ENCODE assay signal across 26 mouse cellular contexts in the genomic region with DNA sequence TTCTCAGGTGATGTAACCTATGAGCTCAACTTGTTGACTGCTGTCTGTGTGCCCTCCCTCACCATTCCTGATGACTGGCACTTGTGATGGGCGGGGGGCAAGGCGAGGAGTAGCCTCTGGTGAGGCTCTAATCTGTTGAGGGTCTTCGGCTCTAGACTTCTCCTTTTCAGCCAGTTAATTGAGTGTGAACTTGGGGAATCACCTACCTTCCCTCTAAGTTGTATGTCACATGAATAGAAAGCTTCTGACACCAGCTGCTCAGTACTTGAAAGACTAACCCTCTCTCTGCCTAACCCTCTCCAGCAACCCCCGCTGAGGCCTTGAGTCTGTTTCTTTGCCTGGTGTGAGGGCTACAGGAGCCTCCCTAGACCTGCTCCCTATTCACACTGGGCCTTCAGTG. TPM values are rescaled to one million over a fixed set of nuclear protein-coding genes. Genes with fewer than 3 reads are reported as not detected.
DNase-seq lines count a peak whose midpoint lies in the region; ATAC-seq and TF ChIP-seq lines count a peak whose summit lies in the region.
"Had no signal": no experiment of that assay in that cellular context is flagged by ENCODE, and none has a peak within 500 bp of the region (broad histone marks: within the 10 kb centered on the region; RNA-seq: fewer than 3 reads in every experiment).

No protein-coding gene starts in this region.

- TF ChIP-seq EP300 in CH12.LX (IDR thresholded peaks at IDR 0.05; ENCODE audit: low read length), result peak; percentile 62

- TF ChIP-seq RAD21 in CH12.LX (IDR thresholded peaks at IDR 0.05; ENCODE audit: low read depth, low read length), result no peak

- no peak for TF ChIP-seq POLR2A in CH12.LX (IDR thresholded peaks at IDR 0.05; ENCODE audit: low read depth, low read length)

- H3K4me1 ChIP-seq in lung, embryonic 15.5 days, result peaks cover 16% of the 10 kb centered on the region
- H3K4me1 ChIP-seq in CH12.LX (ENCODE audit: control insufficient read depth in 1 of 2, insufficient read depth in 2 of 2), result peaks cover 45 to 87% of the 10 kb centered on the region in 2 experiments
- H3K4me1 ChIP-seq in intestine, postnatal 0 days (replicated peaks; ENCODE audit: control insufficient read depth, insufficient read depth, low read length), result no peaks in the 10 kb centered on the region; the same call in 1 of the 2 replicates
- 0 out of 2 replicates have a peak, but pooled peaks cover 7% of the 10 kb centered on the region for H3K4me1 ChIP-seq in stomach, embryonic 16.5 days (ENCODE audit: control insufficient read depth, insufficient read depth, low read length)
- H3K4me1 ChIP-seq: neural tube, embryonic 13.5 days had no signal

- dilution Hi-C loops in CH12.LX (cut with MboI; ENCODE audit: extremely low pct_ligation_motif_present, extremely low pct_unique_long_range_greater_than_20kb, low sequenced_read_pairs), result no loop called here

- WGBS in lung, embryonic 15.5 days, result 67% methylated on average over 4 of the region's 4 CpGs
- WGBS in intestine, postnatal 0 days, result 80% methylated on average over 4 of the region's 4 CpGs
- 83% methylated on average over 4 of the region's 4 CpGs for WGBS in stomach, embryonic 16.5 days

- TF ChIP-seq CTCF in CH12.LX (conservative IDR thresholded peaks at IDR 0.05 in 1 of 2, IDR thresholded peaks at IDR 0.05 in 1 of 2; ENCODE audit: low read depth in 2 of 2, low read length in 2 of 2), result no peak
- TF ChIP-seq CTCF in intestine, postnatal 0 days (IDR thresholded peaks at IDR 0.05; ENCODE audit: low read depth), result no peak

- H3K9me3 ChIP-seq in lung, embryonic 15.5 days, result no peaks in the 10 kb centered on the region
- H3K9me3 ChIP-seq in CH12.LX (replicated peaks; ENCODE audit: low read length), result no peaks in the 10 kb centered on the region
- no peaks in the 10 kb centered on the region for H3K9me3 ChIP-seq in intestine, postnatal 0 days (ENCODE audit: control insufficient read depth)
- H3K9me3 ChIP-seq in stomach, embryonic 16.5 days (replicated peaks; ENCODE audit: control insufficient read depth, low read length), result no peaks in the 10 kb centered on the region
- H3K9me3 ChIP-seq: embryonic facial prominence, embryonic 13.5 days; forebrain, embryonic 10.5 days; G1E; heart, embryonic 12.5 days; neural tube, embryonic 13.5 days; stomach, embryonic 15.5 days had no signal

- ATAC-seq in lung, embryonic 15.5 days (ENCODE audit: borderline replicate concordance, extremely low read depth, low FRiP score, low TSS enrichment), result no peak
- no peak for ATAC-seq in intestine, postnatal 0 days
- no peak for ATAC-seq in stomach, embryonic 16.5 days (ENCODE audit: insufficient read depth, low FRiP score)
- ATAC-seq: forebrain, embryonic 16.5 days; midbrain, embryonic 16.5 days had no signal

- in situ Hi-C loops in CH12.LX (cut with MboI; ENCODE audit: low pct_ligation_motif_present, low pct_unique_long_range_greater_than_20kb, low sequenced_read_pairs), result no loop called here

- H3K27me3 ChIP-seq in lung, embryonic 15.5 days, result no peaks in the 10 kb centered on the region
- no peaks in the 10 kb centered on the region for H3K27me3 ChIP-seq in CH12.LX (replicated peaks)
- no peaks in the 10 kb centered on the region for H3K27me3 ChIP-seq in intestine, postnatal 0 days (replicated peaks; ENCODE audit: control insufficient read depth, insufficient read depth, low read length)
- H3K27me3 ChIP-seq in stomach, embryonic 16.5 days (ENCODE audit: control insufficient read depth, insufficient read depth, low read length), result no peaks in the 10 kb centered on the region
- H3K27me3 ChIP-seq: embryonic facial prominence, embryonic 13.5 days; heart, embryonic 12.5 days; neural tube, embryonic 13.5 days; stomach, embryonic 15.5 days had no signal

- no peak overlapping the region for H3K4me3 ChIP-seq in lung, embryonic 15.5 days
- H3K4me3 ChIP-seq in CH12.LX (replicated peaks in 1 of 3; ENCODE audit: low read depth in 2 of 3, low read length in 2 of 3, poor library complexity in 1 of 3), result peak overlapping the region in 1 of 3 experiments; percentile 12
- no peak overlapping the region for H3K4me3 ChIP-seq in intestine, postnatal 0 days (ENCODE audit: low read depth, low read length)
- H3K4me3 ChIP-seq in stomach, embryonic 16.5 days (replicated peaks; ENCODE audit: low read length), result no peak overlapping the region
- H3K4me3 ChIP-seq: embryonic facial prominence, embryonic 13.5 days; forebrain, embryonic 10.5 days; gastrocnemius, adult 2 months; heart, adult 2 months; heart, embryonic 12.5 days; layer of hippocampus, adult 2 months; neural tube, embryonic 13.5 days; stomach, embryonic 15.5 days had no signal

- H3K9ac ChIP-seq in lung, embryonic 15.5 days, result no peak overlapping the region
- H3K9ac ChIP-seq in CH12.LX (ENCODE audit: insufficient read depth, low read depth), result peak overlapping the region; percentile 31; the same call in 1 of the 2 replicates
- H3K9ac ChIP-seq in intestine, postnatal 0 days (ENCODE audit: low read depth, low read length), result no peak overlapping the region
- no peak overlapping the region for H3K9ac ChIP-seq in stomach, embryonic 16.5 days (ENCODE audit: low read length)
- H3K9ac ChIP-seq: embryonic facial prominence, embryonic 13.5 days; heart, embryonic 12.5 days; hindbrain, embryonic 14.5 days; liver, embryonic 14.5 days; neural tube, embryonic 13.5 days; stomach, embryonic 15.5 days had no signal

- peak overlapping the region; percentile 65 for H3K27ac ChIP-seq in lung, embryonic 15.5 days
- H3K27ac ChIP-seq in CH12.LX (ENCODE audit: insufficient read depth, low read depth), result peak overlapping the region; percentile 93
- H3K27ac ChIP-seq in intestine, postnatal 0 days (ENCODE audit: low read depth, low read length), result peak overlapping the region; percentile 51
- H3K27ac ChIP-seq in stomach, embryonic 16.5 days (ENCODE audit: low read length), result peak overlapping the region; percentile 48; the same call in 1 of the 2 replicates
- H3K27ac ChIP-seq: embryonic facial prominence, embryonic 13.5 days; forebrain, embryonic 10.5 days; heart, adult 2 months; hindbrain, embryonic 14.5 days; layer of hippocampus, adult 2 months; liver, embryonic 14.5 days; neural tube, embryonic 13.5 days; stomach, embryonic 15.5 days had no signal

- no peak for DNase-seq in lung, postnatal 25 days (ENCODE audit: low spot score)
- DNase-seq in CH12.LX (ENCODE audit: extremely low read depth), result peak; percentile 71
- no peak for DNase-seq in neural tube, embryonic 10.5 days (ENCODE audit: extremely low spot score, low spot score)
- no peak for DNase-seq in cerebellum, postnatal 36 days
- DNase-seq: adrenal gland, adult 8-10 months; cerebellum, adult 11 months; cerebellum, adult 9-10 months; right cerebral cortex, postnatal 4 days; thymus, adult 18-20 months; thymus, postnatal 25 days had no signal

- H3K4me2 ChIP-seq in lung, embryonic 15.5 days, result peak overlapping the region; percentile 32
- H3K4me2 ChIP-seq in CH12.LX (ENCODE audit: insufficient read depth, low read depth, poor library complexity, severe bottlenecking), result peak overlapping the region; percentile 25; the same call in 1 of the 2 replicates
- no peak overlapping the region for H3K4me2 ChIP-seq in intestine, postnatal 0 days (replicated peaks; ENCODE audit: low read depth)
- H3K4me2 ChIP-seq in stomach, embryonic 16.5 days (ENCODE audit: low read depth, low read length), result no peak overlapping the region
- H3K4me2 ChIP-seq: embryonic facial prominence, embryonic 13.5 days; heart, embryonic 12.5 days; hindbrain, embryonic 14.5 days; neural tube, embryonic 13.5 days had no signal

- no peaks in the 10 kb centered on the region for H3K79me2 ChIP-seq in CH12.LX (replicated peaks; ENCODE audit: control insufficient read depth, extremely low read depth, insufficient read depth, poor library complexity, severe bottlenecking)

- H3K36me3 ChIP-seq in lung, embryonic 15.5 days, result no peaks in the 10 kb centered on the region
- no peaks in the 10 kb centered on the region for H3K36me3 ChIP-seq in CH12.LX (replicated peaks in 1 of 2; ENCODE audit: control insufficient read depth in 1 of 2, insufficient read depth in 1 of 2, low read length in 1 of 2)
- H3K36me3 ChIP-seq in intestine, postnatal 0 days (ENCODE audit: control insufficient read depth, insufficient read depth), result no peaks in the 10 kb centered on the region
- H3K36me3 ChIP-seq in stomach, embryonic 16.5 days (ENCODE audit: control insufficient read depth, insufficient read depth, low read length), result no peaks in the 10 kb centered on the region
- H3K36me3 ChIP-seq: embryonic facial prominence, embryonic 13.5 days; forebrain, embryonic 10.5 days; G1E; heart, embryonic 12.5 days; neural tube, embryonic 13.5 days; stomach, embryonic 15.5 days had no signal

TF ChIP-seq in CH12.LX, 34 proteins besides CTCF, POLR2A, EP300 and RAD21 (continues in another document):
- TF ChIP-seq JUN (IDR thresholded peaks at IDR 0.05; ENCODE audit: insufficient read depth, low read depth, low read length) (peak; percentile 11; the same call in 1 of the 2 replicates), MYC (IDR thresholded peaks at IDR 0.05; ENCODE audit: low read depth, low read length) (peak; percentile 69; the same call in 1 of the 2 replicates), MAFK (IDR thresholded peaks at IDR 0.05; ENCODE audit: insufficient replicate concordance, low read length) (0 out of 2 replicates have a peak, but pooled peaks have one; percentile 20), ZNF384 (IDR thresholded peaks at IDR 0.05; ENCODE audit: low read depth, low read length) (no peak), ZMIZ1 (IDR thresholded peaks at IDR 0.05; ENCODE audit: low read depth, low read length) (no peak), MXI1 (IDR thresholded peaks at IDR 0.05; ENCODE audit: low read depth, low read length) (no peak; the same call in 1 of the 2 replicates), ZC3H11A (IDR thresholded peaks at IDR 0.05; ENCODE audit: low read depth, low read length) (no peak), MAZ (IDR thresholded peaks at IDR 0.05; ENCODE audit: low read depth, low read length) (0 out of 2 replicates have a peak, but pooled peaks have one; percentile 20)

RNA-seq across cellular contexts. Expression of a gene that starts 39.7 kb away (rescaled TPM):
- 103 and 115 TPM in 2 replicates for polyA plus RNA-seq in lung, embryonic 15.5 days (2015; fragmentation: Nextera tagmentation; extraction: Ambion mirVana)
- total RNA-seq in CH12.LX (2012; rRNA removed), result 58.9 and 86.7 TPM in 2 replicates
- 35.7 and 43.8 TPM in 2 replicates for total RNA-seq in CH12.LX (2014; rRNA removed)
- 28.8 and 38.9 TPM in 2 replicates for polyA plus RNA-seq in CH12.LX (2012; ENCODE audit: insufficient read length, low read depth)
- 171 and 174 TPM in 2 replicates for polyA plus RNA-seq in intestine, postnatal 0 days (2015; fragmentation: Nextera tagmentation; extraction: Ambion mirVana)
- 86.0 and 91.3 TPM in 2 replicates for polyA plus RNA-seq in stomach, embryonic 16.5 days (2015; fragmentation: Nextera tagmentation; extraction: Ambion mirVana)

RNA-seq across cellular contexts. Expression of a gene that starts 47.4 kb away (rescaled TPM):
- 21.5 and 22.7 TPM in 2 replicates for polyA plus RNA-seq in lung, embryonic 15.5 days (2015; fragmentation: Nextera tagmentation; extraction: Ambion mirVana)
- total RNA-seq in CH12.LX (2012; rRNA removed) (11.5 and 15.4 TPM in 2 replicates), CH12.LX (2014; rRNA removed) (12.2 and 13.1 TPM in 2 replicates)
- 16.4 and 17.0 TPM in 2 replicates for polyA plus RNA-seq in CH12.LX (2012; ENCODE audit: insufficient read length, low read depth)
- polyA plus RNA-seq in intestine, postnatal 0 days (2015; fragmentation: Nextera tagmentation; extraction: Ambion mirVana), result 14.6 and 15.4 TPM in 2 replicates
- 18.2 and 18.3 TPM in 2 replicates for polyA plus RNA-seq in stomach, embryonic 16.5 days (2015; fragmentation: Nextera tagmentation; extraction: Ambion mirVana)

Comparison
In these comparisons a context has a peak if more than half of its experiments do, and no peak if none do; other contexts are left out.
1. H3K4me2 ChIP-seq: peak in lung, embryonic 15.5 days (single experiment) and CH12.LX (single experiment); none in intestine, postnatal 0 days (single experiment) and stomach, embryonic 16.5 days (single experiment).
2. Peak in every context shown above with its lines, with median percentiles within 50 percentile points of each other: H3K27ac ChIP-seq.